Mouse (Mus musculus) liver, adult 2 months (tissue): ENCODE measurements around the gene Slc2a13. TPM values are rescaled to one million over a fixed set of nuclear protein-coding genes. Genes with fewer than 3 reads are reported as not detected.

Experiments used
- DNase-seq: peaks from one replicate; pipeline ENCODE4 v3.0.0-alpha.2; 2011; ENCODE audit warnings: low read depth, low spot score; ENCODE audit errors: extremely low read depth
- H3K27ac ChIP-seq: fragments of 200-500 bp; replicated peaks from 2 replicates; pipeline ENCODE4 v1.5.1; 2012; ENCODE audit warnings: low read depth, mild to moderate bottlenecking, control low read depth, inconsistent platforms, low read length; ENCODE audit not compliant: insufficient read depth
- H3K27me3 ChIP-seq: fragments of 200-500 bp; 2 replicates; pipeline ENCODE4 v1.6.1; 2012; ENCODE audit warnings: mild to moderate bottlenecking, moderate library complexity, low read length, inconsistent platforms; ENCODE audit not compliant: control insufficient read depth, insufficient read depth
- H3K36me3 ChIP-seq: fragments of 200-500 bp; 2 replicates; pipeline ENCODE4 v1.6.1; 2012; ENCODE audit warnings: low read length, inconsistent platforms; ENCODE audit not compliant: control insufficient read depth, insufficient read depth
- H3K4me1 ChIP-seq: fragments of 200-500 bp; 2 replicates; pipeline ENCODE4 v1.6.1; 2011; ENCODE audit warnings: low read length; ENCODE audit not compliant: control insufficient read depth, insufficient read depth
- H3K4me3 ChIP-seq: fragments of 200-500 bp; 2 replicates; pipeline ENCODE4 v1.5.1; 2011; ENCODE audit warnings: low read depth, mild to moderate bottlenecking, control low read depth, low read length, moderate library complexity; ENCODE audit not compliant: insufficient read depth
- H3K79me2 ChIP-seq: fragments of 200-500 bp; 2 replicates; pipeline ENCODE4 v1.6.1; 2012; ENCODE audit warnings: inconsistent platforms, mild to moderate bottlenecking, low read length, moderate library complexity; ENCODE audit not compliant: control insufficient read depth, insufficient read depth
- H3K9ac ChIP-seq: fragments of 200-500 bp; 2 replicates; pipeline ENCODE4 v1.6.1; 2012; ENCODE audit warnings: low read depth, mild to moderate bottlenecking, control low read depth, inconsistent platforms, low read length
- CTCF ChIP-seq: fragments of 200-500 bp; IDR thresholded peaks from 2 replicates; pipeline ENCODE4 v1.5.1; 2011; ENCODE audit warnings: low read depth, low read length, control low read depth
- POLR2A ChIP-seq: fragments of 200-500 bp; IDR thresholded peaks from 2 replicates; pipeline ENCODE4 v1.6.1; 2011; ENCODE audit warnings: low read length, control low read depth; ENCODE audit not compliant: insufficient read depth; ENCODE audit errors: extremely low read depth
- whole genome bisulfite sequencing: fragments of 180-500 bp; shearing (Covaris S2); methylation state at CpG from one replicate; pipeline ENCODE4 v1.1.7; 2018; 5-methylcytosine and 5-hydroxymethylcytosine counted together
- polyA plus RNA-seq: library from polyadenylated mRNA; depleted of rRNA; stranded (reverse); fragments of >200 nt; gene quantifications from 2 replicates; pipeline ENCODE4 v1.2.3, GENCODE M21; 2012
- total RNA-seq: library from RNA; depleted of rRNA; stranded (reverse); fragments of >200 nt; gene quantifications from 2 replicates; pipeline ENCODE4 v1.2.3, GENCODE M21; 2014

Slc2a13 gene
- total and polyA plus RNA-seq, 2 experiments, result 0.21 to 0.37 TPM

DNA sequence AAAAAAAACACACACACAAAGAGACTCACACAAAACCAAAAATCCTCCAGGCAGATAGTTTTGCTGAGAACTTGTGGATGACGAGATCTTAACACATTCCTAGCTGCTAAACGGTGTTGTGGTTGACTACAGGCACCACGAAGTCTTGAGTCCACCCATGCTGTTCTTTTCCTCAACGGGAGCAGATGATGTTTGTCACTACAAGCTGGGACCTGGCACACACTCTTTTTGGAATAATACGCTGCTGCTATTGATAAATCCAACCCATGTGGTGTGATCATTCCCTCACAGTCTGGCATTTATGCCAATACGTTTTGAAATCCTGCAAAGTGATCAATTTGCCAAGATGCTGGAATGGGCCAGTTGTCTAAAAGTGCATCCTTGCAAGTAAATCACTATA is 147.6 kb downstream of the Slc2a13 start:
- H3K4me3 ChIP-seq, result no peak overlapping the region
- no peaks in the 10 kb centered on the region for H3K79me2 ChIP-seq
- H3K9ac ChIP-seq, result no peak overlapping the region
- no peaks in the 10 kb centered on the region for H3K36me3 ChIP-seq
- H3K27me3 ChIP-seq, result no peaks in the 10 kb centered on the region
- DNase-seq, result no peak
- H3K4me1 ChIP-seq, result no peaks in the 10 kb centered on the region
- H3K27ac ChIP-seq, result no peak overlapping the region
- TF ChIP-seq CTCF (no peak), POLR2A (no peak)
- 84% methylated on average over 6 of the region's 6 CpGs for WGBS

DNA sequence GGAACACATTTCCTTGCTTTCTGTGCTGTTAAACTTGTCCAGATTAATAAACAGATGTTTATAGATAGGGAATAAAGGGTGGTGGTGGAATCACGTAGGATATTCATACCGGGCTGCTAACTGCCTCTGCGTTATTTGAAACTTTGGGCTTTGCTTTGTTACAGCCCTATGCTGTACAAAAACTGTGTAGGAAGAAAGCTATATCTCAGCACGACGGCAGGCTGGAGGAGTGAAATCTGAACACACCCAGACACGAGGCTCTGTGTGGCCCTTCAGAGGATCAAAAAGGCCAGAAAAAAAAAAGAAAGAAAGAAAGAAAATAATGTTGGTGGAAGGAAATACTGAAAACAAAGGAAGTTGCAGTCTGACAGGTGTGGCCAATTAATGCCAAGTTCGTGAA is 166.1 kb downstream of the Slc2a13 start:
- DNase-seq, result no peak
- Histone ChIP-seq H3K36me3 (no peaks in the 10 kb centered on the region), H3K4me1 (no peaks in the 10 kb centered on the region), H3K79me2 (no peaks in the 10 kb centered on the region), H3K4me3 (no peak overlapping the region), H3K27me3 (no peaks in the 10 kb centered on the region), H3K27ac (no peak overlapping the region), H3K9ac (no peak overlapping the region)
- TF ChIP-seq CTCF (no peak), POLR2A (no peak)
- WGBS, result 80% methylated on average over 7 of the region's 7 CpGs

- no peaks in the 10 kb centered on the region for H3K79me2 ChIP-seq
- no peak for DNase-seq
- WGBS, result 89% methylated on average over 4 of the region's 4 CpGs
- H3K36me3 ChIP-seq, result no peaks in the 10 kb centered on the region
- no peak overlapping the region for H3K27ac ChIP-seq
- TF ChIP-seq CTCF (no peak), POLR2A (no peak)
- H3K27me3 ChIP-seq, result no peaks in the 10 kb centered on the region
- H3K4me1 ChIP-seq, result no peaks in the 10 kb centered on the region
- H3K4me3 ChIP-seq, result no peak overlapping the region
- H3K9ac ChIP-seq, result no peak overlapping the region
These were observed 177.9 kb downstream of the Slc2a13 start for GRCm38 (mm10) chr15:91395165-91395564.

- no peak overlapping the region for H3K9ac ChIP-seq
- no peaks in the 10 kb centered on the region for H3K27me3 ChIP-seq
- 50% methylated on average over 1 of the region's 1 CpGs for WGBS
These were observed 189.4 kb downstream of the Slc2a13 start for GRCm38 (mm10) chr15:91383694-91384093.

DNA sequence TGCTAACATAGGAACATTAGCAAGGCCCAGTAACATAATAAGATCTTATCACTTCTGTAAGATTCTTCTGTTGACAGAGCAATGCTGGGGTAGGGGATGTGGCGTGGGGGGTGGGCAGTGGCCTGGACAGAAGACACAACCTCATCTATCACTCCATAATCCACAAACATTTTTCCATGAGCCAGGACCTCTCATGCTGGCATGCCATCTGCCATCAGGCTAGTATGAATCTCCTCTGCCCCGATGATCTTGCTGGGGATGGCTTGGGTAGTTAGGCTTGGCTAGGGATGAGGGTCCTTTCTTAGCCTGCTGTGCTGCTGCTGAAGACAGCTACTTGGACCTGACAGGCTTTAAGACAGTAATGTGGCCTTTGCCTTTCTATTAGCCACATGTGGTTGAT is 190.5 kb downstream of the Slc2a13 start:
- TF ChIP-seq POLR2A, result no peak
- no peak for TF ChIP-seq CTCF
- Histone ChIP-seq H3K36me3 (no peaks in the 10 kb centered on the region), H3K4me1 (no peaks in the 10 kb centered on the region), H3K79me2 (no peaks in the 10 kb centered on the region), H3K9ac (no peak overlapping the region), H3K27me3 (no peaks in the 10 kb centered on the region), H3K27ac (no peak overlapping the region), H3K4me3 (no peak overlapping the region)
- no peak for DNase-seq
- WGBS, result 86% methylated on average over 2 of the region's 2 CpGs

More at GRCm38 (mm10) chr15:91383694-91384093, 189.4 kb downstream of the Slc2a13 start:
- no peak for TF ChIP-seq POLR2A
- Histone ChIP-seq H3K27ac (no peak overlapping the region), H3K4me3 (no peak overlapping the region), H3K36me3 (no peaks in the 10 kb centered on the region), H3K79me2 (no peaks in the 10 kb centered on the region), H3K4me1 (no peaks in the 10 kb centered on the region)
- DNase-seq, result no peak

DNA sequence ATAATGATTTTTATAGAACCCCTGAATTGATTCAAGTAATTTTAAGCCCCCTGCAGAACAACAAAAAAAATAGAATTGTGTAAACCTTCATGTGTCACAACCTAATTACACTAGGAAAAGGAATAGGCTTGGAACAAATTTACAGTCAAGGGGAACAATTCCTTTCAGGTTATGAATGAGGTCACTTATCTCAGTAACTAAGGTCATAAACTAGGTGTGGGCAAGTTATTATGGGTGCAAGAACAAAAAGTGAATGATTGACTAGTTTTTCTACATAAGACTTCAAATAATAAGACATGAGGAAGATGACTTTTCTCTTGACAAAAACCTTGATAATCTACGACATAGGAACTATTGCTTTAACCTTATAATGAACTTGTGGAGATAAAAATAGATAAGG is 191.2 kb downstream of the Slc2a13 start:
- H3K27me3 ChIP-seq, result no peaks in the 10 kb centered on the region
- no peak for DNase-seq
- WGBS, result 83% methylated on average over 1 of the region's 1 CpGs
- H3K79me2 ChIP-seq, result no peaks in the 10 kb centered on the region
- TF ChIP-seq POLR2A, result no peak
- TF ChIP-seq CTCF, result no peak
- no peaks in the 10 kb centered on the region for H3K36me3 ChIP-seq
- no peak overlapping the region for H3K4me3 ChIP-seq
- no peak overlapping the region for H3K9ac ChIP-seq
- no peak overlapping the region for H3K27ac ChIP-seq
- no peaks in the 10 kb centered on the region for H3K4me1 ChIP-seq
